In genomic region chr13:100490424-100490823, GRCm38 (mm10) we compare ENCODE assay signal across 22 mouse cellular contexts. TPM values are rescaled to one million over a fixed set of nuclear protein-coding genes. Genes with fewer than 3 reads are reported as not detected.
DNase-seq lines count a peak whose midpoint lies in the region; ATAC-seq lines count a peak whose summit lies in the region.
"Had no signal": no experiment of that assay in that cellular context is flagged by ENCODE, and none has a peak within 500 bp of the region (broad histone marks: within the 10 kb centered on the region; RNA-seq: fewer than 3 reads in every experiment).

No protein-coding gene starts in this region.

- no peak for ATAC-seq in intestine, embryonic 14.5 days (replicated peaks; ENCODE audit: low FRiP score, low TSS enrichment, low read depth)
- ATAC-seq in intestine, embryonic 15.5 days = no peak
- ATAC-seq in megakaryocyte, adult 5-6 weeks (ENCODE audit: poor library complexity, severe bottlenecking) = no peak
- no peak for ATAC-seq in liver, embryonic 15.5 days (ENCODE audit: insufficient read depth)
- no peak for ATAC-seq in forebrain, embryonic 15.5 days (replicated peaks)
- ATAC-seq: forebrain, postnatal 0 days had no signal

- DNase-seq in intestine, embryonic 14.5 days (ENCODE audit: low spot score) = no peak
- DNase-seq in MEL-GATA-1-ER (ENCODE audit: extremely low read depth, low read depth) = peak; percentile 65
- DNase-seq: adrenal gland, postnatal 25 days; cerebellum, adult 8-10 months; forebrain, postnatal 0 days; heart, adult 11 months; heart, postnatal 36 days; kidney, adult 8-10 months; lung, adult 2 months; retina, postnatal 1 day; thymus, postnatal 25 days had no signal

- 0 out of 2 replicates have a peak overlapping the region, but pooled peaks have one; percentile 6 for H3K4me3 ChIP-seq in intestine, embryonic 14.5 days (ENCODE audit: low read depth, low read length)
- no peak overlapping the region for H3K4me3 ChIP-seq in intestine, embryonic 15.5 days (replicated peaks)
- peak overlapping the region; percentile 84 for H3K4me3 ChIP-seq in megakaryocyte, embryonic 14.5 days (replicated peaks)
- H3K4me3 ChIP-seq in liver, embryonic 15.5 days (replicated peaks) = no peak overlapping the region
- H3K4me3 ChIP-seq in forebrain, embryonic 15.5 days = no peak overlapping the region
- H3K4me3 ChIP-seq: heart, embryonic 12.5 days; hindbrain, embryonic 15.5 days had no signal

- no peaks in the 10 kb centered on the region for H3K27me3 ChIP-seq in intestine, embryonic 14.5 days (replicated peaks; ENCODE audit: control insufficient read depth, insufficient read depth, low read length)
- no peaks in the 10 kb centered on the region for H3K27me3 ChIP-seq in intestine, embryonic 15.5 days (replicated peaks)
- no peaks in the 10 kb centered on the region for H3K27me3 ChIP-seq in megakaryocyte, embryonic 14.5 days (replicated peaks)
- no peaks in the 10 kb centered on the region for H3K27me3 ChIP-seq in liver, embryonic 15.5 days
- no peaks in the 10 kb centered on the region for H3K27me3 ChIP-seq in forebrain, embryonic 15.5 days
- H3K27me3 ChIP-seq: heart, embryonic 12.5 days; hindbrain, embryonic 15.5 days had no signal

- no peak overlapping the region for H3K27ac ChIP-seq in intestine, embryonic 14.5 days (ENCODE audit: low read depth)
- H3K27ac ChIP-seq in intestine, embryonic 15.5 days = no peak overlapping the region
- no peak overlapping the region for H3K27ac ChIP-seq in liver, embryonic 15.5 days (replicated peaks)
- H3K27ac ChIP-seq in forebrain, embryonic 15.5 days (replicated peaks) = no peak overlapping the region
- H3K27ac ChIP-seq: hindbrain, embryonic 15.5 days had no signal

- no peaks in the 10 kb centered on the region for H3K4me1 ChIP-seq in intestine, embryonic 14.5 days (replicated peaks; ENCODE audit: control insufficient read depth, insufficient read depth, low read length)
- H3K4me1 ChIP-seq in intestine, embryonic 15.5 days (replicated peaks) = 0 out of 2 replicates have a peak, but pooled peaks cover 5% of the 10 kb centered on the region
- peaks cover 24% of the 10 kb centered on the region for H3K4me1 ChIP-seq in megakaryocyte, embryonic 14.5 days
- peaks cover 24% of the 10 kb centered on the region for H3K4me1 ChIP-seq in liver, embryonic 15.5 days (replicated peaks)
- H3K4me1 ChIP-seq in forebrain, embryonic 15.5 days = peaks cover 14% of the 10 kb centered on the region

- 85% methylated on average over 5 of the region's 5 CpGs for WGBS in intestine, embryonic 14.5 days
- WGBS in intestine, embryonic 15.5 days = 84% methylated on average over 5 of the region's 5 CpGs
- WGBS in liver, embryonic 15.5 days (ENCODE audit: insufficient replicate concordance) = 61% methylated on average over 5 of the region's 5 CpGs
- 88% methylated on average over 5 of the region's 5 CpGs for WGBS in forebrain, embryonic 15.5 days

- H3K36me3 ChIP-seq in intestine, embryonic 14.5 days (ENCODE audit: control insufficient read depth, insufficient read depth, low read length) = peaks cover 36% of the 10 kb centered on the region
- H3K36me3 ChIP-seq in intestine, embryonic 15.5 days = peaks cover 4% of the 10 kb centered on the region; the same call in 1 of the 2 replicates
- H3K36me3 ChIP-seq in megakaryocyte, embryonic 14.5 days (replicated peaks; ENCODE audit: low read length) = peaks cover 44% of the 10 kb centered on the region
- peaks cover 29% of the 10 kb centered on the region for H3K36me3 ChIP-seq in liver, embryonic 15.5 days (replicated peaks)
- H3K36me3 ChIP-seq in forebrain, embryonic 15.5 days = peaks cover 32% of the 10 kb centered on the region

- H3K4me2 ChIP-seq in intestine, embryonic 14.5 days (ENCODE audit: low read length) = 0 out of 2 replicates have a peak overlapping the region, but pooled peaks have one; percentile 8
- H3K4me2 ChIP-seq in intestine, embryonic 15.5 days (replicated peaks) = no peak overlapping the region
- peak overlapping the region; percentile 29; the same call in 1 of the 2 replicates for H3K4me2 ChIP-seq in liver, embryonic 15.5 days
- H3K4me2 ChIP-seq in forebrain, embryonic 15.5 days (replicated peaks) = no peak overlapping the region
- H3K4me2 ChIP-seq: midbrain, embryonic 11.5 days had no signal

- H3K9me3 ChIP-seq in intestine, embryonic 14.5 days (ENCODE audit: control insufficient read depth, low read length) = no peaks in the 10 kb centered on the region
- no peaks in the 10 kb centered on the region for H3K9me3 ChIP-seq in intestine, embryonic 15.5 days
- no peaks in the 10 kb centered on the region for H3K9me3 ChIP-seq in megakaryocyte, embryonic 14.5 days
- no peaks in the 10 kb centered on the region for H3K9me3 ChIP-seq in liver, embryonic 15.5 days (replicated peaks)
- H3K9me3 ChIP-seq in forebrain, embryonic 15.5 days = no peaks in the 10 kb centered on the region
- H3K9me3 ChIP-seq: heart, embryonic 12.5 days; hindbrain, embryonic 15.5 days had no signal

- no peak overlapping the region for H3K9ac ChIP-seq in intestine, embryonic 14.5 days (ENCODE audit: low read length)
- no peak overlapping the region for H3K9ac ChIP-seq in intestine, embryonic 15.5 days
- H3K9ac ChIP-seq in liver, embryonic 15.5 days = no peak overlapping the region
- H3K9ac ChIP-seq in forebrain, embryonic 15.5 days (replicated peaks) = no peak overlapping the region
- H3K9ac ChIP-seq: forebrain, postnatal 0 days; heart, embryonic 12.5 days; hindbrain, embryonic 15.5 days had no signal

RNA-seq across cellular contexts. Expression of gene Gtf2h2, which starts 2.0 kb away (rescaled TPM):
- 81.6 and 96.4 TPM in 2 replicates for polyA plus RNA-seq in intestine, embryonic 14.5 days (2014; fragmentation: Nextera tagmentation; extraction: Ambion mirVana)
- polyA plus RNA-seq in intestine, embryonic 15.5 days (2015; fragmentation: Nextera tagmentation; extraction: Ambion mirVana) = 78.8 and 79.0 TPM in 2 replicates
- polyA plus RNA-seq in megakaryocyte, embryonic 14.5 days (2012; ENCODE audit: insufficient read depth, low replicate concordance) = 5.8 and 10.0 TPM in 2 replicates
- 36.7 and 48.1 TPM in 2 replicates for total RNA-seq in megakaryocyte, adult 5-6 weeks (2015)
- 43.0 and 43.7 TPM in 2 replicates for total RNA-seq in megakaryocyte, adult 5-6 weeks (2017)
- 23.6 and 25.5 TPM in 2 replicates for polyA plus RNA-seq in liver, embryonic 15.5 days (2015; fragmentation: Nextera tagmentation; extraction: Ambion mirVana)
- 69.6 and 70.8 TPM in 2 replicates for polyA plus RNA-seq in forebrain, embryonic 15.5 days (2015; fragmentation: Nextera tagmentation; extraction: Ambion mirVana)

RNA-seq across cellular contexts. Expression of gene Naip1, which starts 37.8 kb away (rescaled TPM):
- polyA plus RNA-seq in intestine, embryonic 14.5 days (2014; fragmentation: Nextera tagmentation; extraction: Ambion mirVana) = 0.89 and 1.3 TPM in 2 replicates
- polyA plus RNA-seq in intestine, embryonic 15.5 days (2015; fragmentation: Nextera tagmentation; extraction: Ambion mirVana) = 4.9 and 5.6 TPM in 2 replicates
- polyA plus RNA-seq in megakaryocyte, embryonic 14.5 days (2012; ENCODE audit: insufficient read depth, low replicate concordance) = 0.02 TPM in 1 of 2 replicates, not detected in the other
- total RNA-seq in megakaryocyte, adult 5-6 weeks (2015) = 0.23 and 1.8 TPM in 2 replicates
- total RNA-seq in megakaryocyte, adult 5-6 weeks (2017) = 1.5 and 2.3 TPM in 2 replicates
- polyA plus RNA-seq in liver, embryonic 15.5 days (2015; fragmentation: Nextera tagmentation; extraction: Ambion mirVana) = not detected in 2 replicates
- polyA plus RNA-seq in forebrain, embryonic 15.5 days (2015; fragmentation: Nextera tagmentation; extraction: Ambion mirVana) = not detected in 2 replicates
- total RNA-seq: gastrocnemius, adult 18-20 months had no signal
- polyA plus RNA-seq: heart, embryonic 12.5 days; limb, embryonic 11.5 days; midbrain, embryonic 11.5 days; neural tube, embryonic 11.5 days had no signal

Comparison
In these comparisons a context has a peak if more than half of its experiments do, and no peak if none do; other contexts are left out.
1. H3K4me2 ChIP-seq: peak in intestine, embryonic 14.5 days (single experiment) and liver, embryonic 15.5 days (single experiment); none in intestine, embryonic 15.5 days (single experiment) and forebrain, embryonic 15.5 days (single experiment).
2. H3K4me3 ChIP-seq: peak in intestine, embryonic 14.5 days (single experiment) and megakaryocyte, embryonic 14.5 days (single experiment); none in intestine, embryonic 15.5 days (single experiment), liver, embryonic 15.5 days (single experiment) and forebrain, embryonic 15.5 days (single experiment).